Mouse (Mus musculus) MEL (cell line): ENCODE measurements at regions not wholly inside any gene's neighbourhood (a gene's known extent, or its start where the extent isn't known, plus 50 kb on each side); places are given as distances from the start of the nearest gene placed in this dataset.

Experiments
- DNase-seq: peaks from one replicate; pipeline ENCODE4 v3.0.0; 2011; ENCODE audit warnings: low read depth, low spot score
- H3K27ac ChIP-seq: 2 replicates; pipeline ENCODE4 v1.5.1; 2012; ENCODE audit warnings: low read depth, mild to moderate bottlenecking, control low read depth, low read length, moderate library complexity; ENCODE audit not compliant: control insufficient read depth
- H3K27me3 ChIP-seq, 2 experiments: fragments of 150-350 bp in 1 of 2; sonication (generic) in 1 of 2; 2 replicates each; pipeline ENCODE4 v1.6.1; 2012; ENCODE audit warnings: low read length in 2 of 2, mild to moderate bottlenecking in 2 of 2, improper control_type of control experiment in 1 of 2, moderate library complexity in 1 of 2; ENCODE audit not compliant: insufficient read depth in 2 of 2, control insufficient read depth in 1 of 2
- H3K36me3 ChIP-seq, 2 experiments: 2 replicates each; pipeline ENCODE4 v1.6.1; 2012 to 2014; ENCODE audit warnings: low read length in 2 of 2, improper control_type of control experiment in 1 of 2, inconsistent platforms in 1 of 2, mild to moderate bottlenecking in 1 of 2; ENCODE audit not compliant: insufficient read depth in 2 of 2, control insufficient read depth in 1 of 2
- H3K4me1 ChIP-seq, 2 experiments: fragments of 150-350 bp in 1 of 2; sonication (generic) in 1 of 2; 2 replicates each; pipeline ENCODE4 v1.6.1; 2012; ENCODE audit warnings: low read length in 2 of 2, improper control_type of control experiment in 1 of 2, mild to moderate bottlenecking in 1 of 2; ENCODE audit not compliant: insufficient read depth in 2 of 2, control insufficient read depth in 1 of 2
- H3K4me3 ChIP-seq, 2 experiments: fragments of 150-350 bp in 1 of 2; sonication (generic) in 1 of 2; 2 replicates each; pipeline ENCODE4 v1.5.1; 2012; ENCODE audit warnings: low read depth in 2 of 2, low read length in 2 of 2, mild to moderate bottlenecking in 2 of 2, moderate library complexity in 2 of 2, control low read depth in 1 of 2, improper control_type of control experiment in 1 of 2; ENCODE audit not compliant: control insufficient read depth in 1 of 2, insufficient read depth in 1 of 2
- H3K79me2 ChIP-seq: 2 replicates; pipeline ENCODE4 v1.6.1; 2012; ENCODE audit warnings: mild to moderate bottlenecking, low read length, moderate library complexity; ENCODE audit not compliant: control insufficient read depth, poor library complexity, insufficient read depth
- H3K9ac ChIP-seq: 2 replicates; pipeline ENCODE4 v1.6.1; 2012; ENCODE audit warnings: low read depth, mild to moderate bottlenecking, control low read depth, low read length, moderate library complexity; ENCODE audit not compliant: control insufficient read depth, poor library complexity, severe bottlenecking
- H3K9me3 ChIP-seq: fragments of 150-350 bp; sonication (generic); replicated peaks from 2 replicates; pipeline ENCODE4 v1.6.1; 2012; ENCODE audit warnings: mild to moderate bottlenecking, low read length, improper control_type of control experiment, moderate library complexity; ENCODE audit not compliant: insufficient read depth
- BHLHE40 ChIP-seq: IDR thresholded peaks from 2 replicates; pipeline ENCODE4 v1.6.1; 2012; ENCODE audit warnings: low read depth, mild to moderate bottlenecking, inconsistent platforms, low read length, improper control_type of control experiment, borderline replicate concordance
- CHD1 ChIP-seq: IDR thresholded peaks from 2 replicates; pipeline ENCODE4 v1.6.1; 2012; ENCODE audit warnings: low read depth, mild to moderate bottlenecking, inconsistent platforms, low read length, improper control_type of control experiment
- CHD2 ChIP-seq: IDR thresholded peaks from 2 replicates; pipeline ENCODE4 v1.6.1; 2011; ENCODE audit warnings: low read length, improper control_type of control experiment
- E2F4 ChIP-seq: IDR thresholded peaks from 2 replicates; pipeline ENCODE4 v1.6.1; 2011; ENCODE audit warnings: low read depth, low read length, improper control_type of control experiment, borderline replicate concordance
- ELF1 ChIP-seq: IDR thresholded peaks from 2 replicates; pipeline ENCODE4 v1.6.1; 2014; ENCODE audit warnings: low read depth, mild to moderate bottlenecking, inconsistent platforms, low read length, improper control_type of control experiment, moderate library complexity
- EP300 ChIP-seq, 2 experiments: IDR thresholded peaks; 2 replicates each; pipeline ENCODE4 v1.6.1; 2011; ENCODE audit warnings: improper control_type of control experiment in 2 of 2, low read length in 2 of 2, low read depth in 1 of 2, mild to moderate bottlenecking in 1 of 2
- MAFK ChIP-seq: IDR thresholded peaks from 2 replicates; pipeline ENCODE4 v1.6.1; 2011; ENCODE audit warnings: low read depth, mild to moderate bottlenecking, low read length, improper control_type of control experiment, borderline replicate concordance
- MAX ChIP-seq: IDR thresholded peaks from 2 replicates; pipeline ENCODE4 v1.6.1; 2011; ENCODE audit warnings: low read length, improper control_type of control experiment
- MAZ ChIP-seq: IDR thresholded peaks from 2 replicates; pipeline ENCODE4 v1.6.1; 2012; ENCODE audit warnings: low read depth, mild to moderate bottlenecking, inconsistent platforms, low read length, improper control_type of control experiment
- MXI1 ChIP-seq: IDR thresholded peaks from 2 replicates; pipeline ENCODE4 v1.6.1; 2011; ENCODE audit warnings: mild to moderate bottlenecking, low read depth, low read length, improper control_type of control experiment
- MYB ChIP-seq: IDR thresholded peaks from 2 replicates; pipeline ENCODE4 v1.6.1; 2011; ENCODE audit warnings: mild to moderate bottlenecking, low read depth, low read length, improper control_type of control experiment
- NELFE ChIP-seq: IDR thresholded peaks from 2 replicates; pipeline ENCODE4 v1.6.1; 2011; ENCODE audit warnings: low read depth, low read length, improper control_type of control experiment
- POLR2A ChIP-seq, 2 experiments: IDR thresholded peaks; 2 replicates each; pipeline ENCODE4 v1.6.1; 2011 to 2012; ENCODE audit warnings: low read length in 2 of 2, mild to moderate bottlenecking in 2 of 2, control low read depth in 1 of 2, improper control_type of control experiment in 1 of 2, low read depth in 1 of 2, moderate library complexity in 1 of 2; ENCODE audit not compliant: control insufficient read depth in 1 of 2, insufficient read depth in 1 of 2, poor library complexity in 1 of 2
- RAD21 ChIP-seq: IDR thresholded peaks from 2 replicates; pipeline ENCODE4 v1.6.1; 2011; ENCODE audit warnings: mild to moderate bottlenecking, low read depth, low read length, improper control_type of control experiment
- RCOR1 ChIP-seq: IDR thresholded peaks from 2 replicates; pipeline ENCODE4 v1.6.1; 2012; ENCODE audit warnings: low read depth, mild to moderate bottlenecking, inconsistent platforms, low read length, improper control_type of control experiment
- UBTF ChIP-seq: IDR thresholded peaks from 2 replicates; pipeline ENCODE4 v1.6.1; 2012; ENCODE audit warnings: low read depth, mild to moderate bottlenecking, inconsistent platforms, low read length, improper control_type of control experiment, moderate library complexity, borderline replicate concordance; ENCODE audit not compliant: insufficient read depth
- USF1 ChIP-seq: IDR thresholded peaks from 2 replicates; pipeline ENCODE4 v1.6.1; 2014; ENCODE audit warnings: low read depth, mild to moderate bottlenecking, inconsistent platforms, low read length, improper control_type of control experiment, moderate library complexity
- ZC3H11A ChIP-seq: IDR thresholded peaks from 2 replicates; pipeline ENCODE4 v1.6.1; 2012; ENCODE audit warnings: low read depth, mild to moderate bottlenecking, inconsistent platforms, low read length, improper control_type of control experiment
- ZKSCAN1 ChIP-seq: IDR thresholded peaks from 2 replicates; pipeline ENCODE4 v1.6.1; 2012; ENCODE audit warnings: low read depth, mild to moderate bottlenecking, inconsistent platforms, low read length, improper control_type of control experiment, moderate library complexity
- ZMIZ1 ChIP-seq: IDR thresholded peaks from 2 replicates; pipeline ENCODE4 v1.6.1; 2012; ENCODE audit warnings: low read depth, mild to moderate bottlenecking, inconsistent platforms, low read length, improper control_type of control experiment, moderate library complexity

GRCm38 (mm10) chr6:127392012-127392798 lies 54.4 kb upstream of the Parp11 start (continued):
- TF ChIP-seq NELFE (0 out of 2 replicates have a peak, but pooled peaks have one; percentile 15), CHD2 (no peak), ZKSCAN1 (no peak), MAX (peak; percentile 47; the same call in 1 of the 2 replicates), BHLHE40 (0 out of 2 replicates have a peak, but pooled peaks have one; percentile 7), MXI1 (0 out of 2 replicates have a peak, but pooled peaks have one; percentile 14), MYB (0 out of 2 replicates have a peak, but pooled peaks have one; percentile 20), CHD1 (no peak), RAD21 (no peak), EP300 (IDR thresholded peaks at IDR 0.05; ENCODE audit: low read depth in 1 of 2, low read length in 2 of 2) (peak; percentile 81 to 86), MAFK (no peak)

GRCm38 (mm10) chr6:127392799-127393172 lies 53.9 kb upstream of the Parp11 start:
- Histone ChIP-seq H3K9me3 (no peaks in the 10 kb centered on the region), H3K27ac (no peak overlapping the region), H3K9ac (no peak overlapping the region), H3K4me3 (no peak overlapping the region), H3K27me3 (no peaks in the 10 kb centered on the region), H3K4me1 (peaks cover 0 to 21% of the 10 kb centered on the region in 2 experiments; a peak in 3 of 4 replicates), H3K36me3 (peaks cover 0 to 11% of the 10 kb centered on the region in 2 experiments; a peak in 1 of 4 replicates), H3K79me2 (no peaks in the 10 kb centered on the region)
- DNase-seq: peak; percentile 8
- TF ChIP-seq ZMIZ1: no peak
- no peak for TF ChIP-seq E2F4
- no peak for TF ChIP-seq UBTF
- TF ChIP-seq RCOR1: no peak
- TF ChIP-seq POLR2A (IDR thresholded peaks at IDR 0.05; ENCODE audit: control insufficient read depth in 1 of 2, insufficient read depth in 1 of 2, low read depth in 1 of 2, low read length in 2 of 2, poor library complexity in 1 of 2): no peak
- no peak for TF ChIP-seq USF1
- no peak for TF ChIP-seq ELF1
- no peak for TF ChIP-seq MAZ
- no peak for TF ChIP-seq MYB
- no peak for TF ChIP-seq ZKSCAN1
- TF ChIP-seq ZC3H11A: no peak
- TF ChIP-seq CHD2: no peak
